ENCODE assay signal across 7 mouse cellular contexts in the genomic region with DNA sequence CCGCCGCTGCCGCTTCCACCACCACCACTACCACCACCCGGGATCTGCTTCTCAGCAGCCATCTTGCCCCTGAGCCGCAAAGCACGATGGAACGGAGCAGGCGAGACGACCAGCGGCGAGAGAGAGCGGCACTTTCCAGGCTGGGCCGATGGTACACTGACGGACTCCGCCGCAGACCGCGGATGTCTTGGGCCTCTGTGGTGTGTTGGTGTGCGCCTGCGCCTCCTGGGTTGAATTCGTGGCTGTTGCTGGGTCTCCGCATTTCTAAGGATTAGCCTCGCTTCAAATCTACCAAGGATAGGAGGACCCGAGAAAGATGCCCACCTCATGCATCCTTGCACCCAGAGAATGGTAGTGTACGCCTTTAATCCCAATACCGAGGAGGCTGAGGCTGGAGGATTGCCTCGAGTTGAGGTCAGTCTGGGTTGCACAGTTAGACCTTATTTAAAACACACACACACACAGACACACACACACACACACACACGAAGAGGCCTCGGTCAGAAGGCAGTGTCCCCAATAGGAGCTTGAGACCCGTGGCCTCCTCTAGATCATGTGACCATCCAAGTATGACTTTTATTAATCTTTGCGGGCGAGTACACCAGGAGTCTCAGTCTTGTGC. TPM values are rescaled to one million over a fixed set of nuclear protein-coding genes. Genes with fewer than 3 reads are reported as not detected.
DNase-seq lines count a peak whose midpoint lies in the region; ATAC-seq lines count a peak whose summit lies in the region.

A gene (minus strand): TSS at position 173 of the 622 bp plus-strand sequence.

- H3K4me2 ChIP-seq in intestine, embryonic 16.5 days (ENCODE audit: low read depth, low read length): peak within 1 kb of the TSS; percentile 84
- peak within 1 kb of the TSS; percentile 95 for H3K4me2 ChIP-seq in midbrain, embryonic 11.5 days

- H3K27ac ChIP-seq in intestine, embryonic 16.5 days (ENCODE audit: low read length): peak within 1 kb of the TSS; percentile 86
- peak within 1 kb of the TSS; percentile 81 for H3K27ac ChIP-seq in midbrain, embryonic 11.5 days (ENCODE audit: low read depth, low read length)

- H3K4me1 ChIP-seq in intestine, embryonic 16.5 days (ENCODE audit: control insufficient read depth, insufficient read depth, low read length): peaks cover 9% of the 10 kb centered on the region
- peaks cover 17% of the 10 kb centered on the region for H3K4me1 ChIP-seq in midbrain, embryonic 11.5 days (ENCODE audit: control insufficient read depth, insufficient read depth, low read length)

- peak within 1 kb of the TSS; percentile 95 for H3K9ac ChIP-seq in intestine, embryonic 16.5 days (ENCODE audit: low read depth, low read length)
- peak within 1 kb of the TSS; percentile 93 for H3K9ac ChIP-seq in midbrain, embryonic 11.5 days (ENCODE audit: low read length)

- no peaks in the 10 kb centered on the region for H3K27me3 ChIP-seq in intestine, embryonic 16.5 days (replicated peaks; ENCODE audit: control insufficient read depth, insufficient read depth, low read length)
- no peaks in the 10 kb centered on the region for H3K27me3 ChIP-seq in midbrain, embryonic 11.5 days (ENCODE audit: control insufficient read depth, insufficient read depth, low read length)

- peak; percentile 99 for ATAC-seq in intestine, embryonic 16.5 days
- peak; percentile 98 for ATAC-seq in midbrain, embryonic 11.5 days (ENCODE audit: low FRiP score)

- H3K9me3 ChIP-seq in intestine, embryonic 16.5 days (ENCODE audit: control insufficient read depth, low read length): no peaks in the 10 kb centered on the region
- no peaks in the 10 kb centered on the region for H3K9me3 ChIP-seq in midbrain, embryonic 11.5 days (ENCODE audit: control insufficient read depth, low read length)

- DNase-seq in adrenal gland, adult 8-10 months: peak; percentile 90
- peak; percentile 90 for DNase-seq in embryo, embryonic 9.5 days (ENCODE audit: extremely low spot score)
- DNase-seq in gastrocnemius, postnatal 4 days (ENCODE audit: low spot score in 2 of 2): peak; percentile 80 to 93
- DNase-seq in left cerebral cortex, postnatal 36 days (ENCODE audit: low spot score in 2 of 2): peak; percentile 96 to 97
- peak; percentile 97 for DNase-seq in midbrain, embryonic 11.5 days (ENCODE audit: low spot score, missing footprints)
- DNase-seq in skeletal muscle tissue, adult 2 months (ENCODE audit: low read depth, low spot score): peak; percentile 88

- 2% methylated on average over 32 of the region's 32 CpGs for WGBS in intestine, embryonic 16.5 days
- WGBS in midbrain, embryonic 11.5 days: 4% methylated on average over 32 of the region's 32 CpGs

- peaks cover 4% of the 10 kb centered on the region for H3K36me3 ChIP-seq in intestine, embryonic 16.5 days (ENCODE audit: control insufficient read depth, insufficient read depth, low read length)
- H3K36me3 ChIP-seq in midbrain, embryonic 11.5 days (ENCODE audit: control insufficient read depth, insufficient read depth, low read length): no peaks in the 10 kb centered on the region; the same call in 1 of the 2 replicates

- H3K4me3 ChIP-seq in intestine, embryonic 16.5 days (ENCODE audit: low read length): peak within 1 kb of the TSS; percentile 96
- H3K4me3 ChIP-seq in midbrain, embryonic 11.5 days (ENCODE audit: low read depth, low read length): peak within 1 kb of the TSS; percentile 96

- intact Hi-C loops in left cerebral cortex, postnatal 36 days (cut with DNase I): loop anchor here (5.0 kb wide), 1 partner anchor 33 kb away; a partner anchor contains a TSS

RNA-seq across cellular contexts. Expression of the gene that starts here (rescaled TPM):
- 10 to 100 TPM; 75.4 to 88.7 (median 83.0) TPM for total RNA-seq in adrenal gland, adult 8-10 months (2022)
- 10 to 100 TPM; 94.2 to 94.6 TPM for total RNA-seq in gastrocnemius, postnatal 4 days (2021)
- 90.9 and 94.8 TPM in 2 replicates for polyA plus RNA-seq in intestine, embryonic 16.5 days (2015; fragmentation: Nextera tagmentation; extraction: Ambion mirVana)
- total RNA-seq in left cerebral cortex, postnatal 36 days (2021): 10 to 100 TPM; 66.6 to 70.6 TPM
- 72.8 and 78.6 TPM in 2 replicates for polyA plus RNA-seq in midbrain, embryonic 11.5 days (2014; fragmentation: Nextera tagmentation; extraction: Ambion mirVana)

Comparison
In these comparisons a context has a peak if more than half of its experiments do, and no peak if none do; other contexts are left out.
1. Peak in every context shown above with its lines: DNase-seq, ATAC-seq, H3K4me3 ChIP-seq and H3K27ac ChIP-seq.